10 mouse cellular contexts compared by ENCODE assay signal in the genomic region with DNA sequence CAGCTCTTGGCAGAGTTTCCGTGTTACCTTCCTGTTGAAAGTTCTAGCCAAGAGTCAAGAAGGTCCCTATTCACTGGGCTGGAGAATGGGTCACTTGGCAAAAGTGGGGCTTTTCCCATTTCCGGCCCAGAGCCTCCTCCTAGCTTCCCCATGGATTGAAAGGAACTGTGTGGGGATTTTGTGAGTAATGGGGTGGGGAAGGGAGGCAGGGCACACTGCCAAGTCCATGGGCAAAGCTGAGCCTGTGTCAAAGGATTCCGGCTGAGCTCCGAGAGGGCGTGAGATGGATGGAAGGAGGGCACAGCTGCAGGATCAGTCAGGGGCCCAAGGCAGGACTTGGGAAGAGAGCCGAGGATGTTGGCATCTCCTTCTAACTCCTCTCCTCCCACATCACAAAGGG. TPM values are rescaled to one million over a fixed set of nuclear protein-coding genes. Genes with fewer than 3 reads are reported as not detected.
DNase-seq lines count a peak whose midpoint lies in the region; ATAC-seq and TF ChIP-seq lines count a peak whose summit lies in the region.
"Had no signal": no experiment of that assay in that cellular context is flagged by ENCODE, and none has a peak within 500 bp of the region (broad histone marks: within the 10 kb centered on the region; RNA-seq: fewer than 3 reads in every experiment).

No protein-coding gene starts in this region.

- ATAC-seq in forebrain, embryonic 15.5 days (replicated peaks): 0 out of 2 replicates have a peak, but pooled peaks have one; percentile 26
- no peak for ATAC-seq in forebrain, embryonic 12.5 days (ENCODE audit: low FRiP score)
- ATAC-seq in hindbrain, postnatal 0 days: peak; percentile 66
- ATAC-seq in kidney, embryonic 16.5 days (ENCODE audit: low FRiP score, low TSS enrichment): no peak

- TF ChIP-seq CTCF in layer of hippocampus, adult 2 months (conservative IDR thresholded peaks at IDR 0.05): no peak
- TF ChIP-seq CTCF in brain, embryonic 14.5 days (IDR thresholded peaks at IDR 0.05; ENCODE audit: borderline replicate concordance, extremely low read depth, insufficient read depth, insufficient read length): no peak
- TF ChIP-seq CTCF in hindbrain, postnatal 0 days (IDR thresholded peaks at IDR 0.05; ENCODE audit: low read depth): no peak

- TF ChIP-seq POLR2A in brain, embryonic 14.5 days (IDR thresholded peaks at IDR 0.05; ENCODE audit: borderline replicate concordance, extremely low read depth, insufficient read depth, insufficient read length, poor library complexity, severe bottlenecking): no peak

- DNase-seq in layer of hippocampus, adult 2 months (ENCODE audit: low spot score in 2 of 2): peak in 1 of 2 experiments; percentile 36
- no peak for DNase-seq in layer of hippocampus, postnatal 36 days
- peak; percentile 77 for DNase-seq in brain, embryonic 14.5 days (ENCODE audit: low read depth)
- DNase-seq in hindbrain, postnatal 0 days (ENCODE audit: low spot score): peak; percentile 87
- DNase-seq in liver: no peak
- DNase-seq: embryo, embryonic 11 days had no signal

- H3K36me3 ChIP-seq in forebrain, embryonic 15.5 days: no peaks in the 10 kb centered on the region
- no peaks in the 10 kb centered on the region for H3K36me3 ChIP-seq in forebrain, embryonic 12.5 days (replicated peaks)
- H3K36me3 ChIP-seq in hindbrain, postnatal 0 days (ENCODE audit: insufficient read depth, low read length): no peaks in the 10 kb centered on the region
- no peaks in the 10 kb centered on the region for H3K36me3 ChIP-seq in kidney, embryonic 16.5 days (ENCODE audit: insufficient read depth, low read length)

- H3K4me1 ChIP-seq in forebrain, embryonic 15.5 days: peaks cover 26% of the 10 kb centered on the region
- H3K4me1 ChIP-seq in forebrain, embryonic 12.5 days: peaks cover 23% of the 10 kb centered on the region
- peaks cover 16% of the 10 kb centered on the region for H3K4me1 ChIP-seq in hindbrain, postnatal 0 days (ENCODE audit: insufficient read depth, low read length)
- H3K4me1 ChIP-seq in kidney, embryonic 16.5 days (ENCODE audit: insufficient read depth, low read length): peaks cover 35% of the 10 kb centered on the region

- no peaks in the 10 kb centered on the region for H3K27me3 ChIP-seq in forebrain, embryonic 15.5 days
- peaks cover 20% of the 10 kb centered on the region for H3K27me3 ChIP-seq in forebrain, embryonic 12.5 days
- no peaks in the 10 kb centered on the region for H3K27me3 ChIP-seq in hindbrain, postnatal 0 days (ENCODE audit: insufficient read depth, low read length)
- H3K27me3 ChIP-seq in kidney, embryonic 16.5 days (ENCODE audit: insufficient read depth, low read length): peaks cover 8% of the 10 kb centered on the region

- no peak overlapping the region for H3K9ac ChIP-seq in forebrain, embryonic 15.5 days (replicated peaks)
- no peak overlapping the region for H3K9ac ChIP-seq in forebrain, embryonic 12.5 days
- no peak overlapping the region for H3K9ac ChIP-seq in hindbrain, postnatal 0 days (replicated peaks; ENCODE audit: low read length)
- H3K9ac ChIP-seq in kidney, embryonic 16.5 days (replicated peaks; ENCODE audit: low read length): no peak overlapping the region

- H3K4me2 ChIP-seq in forebrain, embryonic 15.5 days (replicated peaks): no peak overlapping the region
- no peak overlapping the region; the same call in 1 of the 2 replicates for H3K4me2 ChIP-seq in forebrain, embryonic 12.5 days
- no peak overlapping the region for H3K4me2 ChIP-seq in hindbrain, postnatal 0 days (ENCODE audit: low read depth, low read length)
- no peak overlapping the region for H3K4me2 ChIP-seq in kidney, embryonic 16.5 days (replicated peaks; ENCODE audit: low read depth, low read length)

- H3K9me3 ChIP-seq in forebrain, embryonic 15.5 days: no peaks in the 10 kb centered on the region
- no peaks in the 10 kb centered on the region for H3K9me3 ChIP-seq in forebrain, embryonic 12.5 days
- no peaks in the 10 kb centered on the region for H3K9me3 ChIP-seq in hindbrain, postnatal 0 days (ENCODE audit: low read length)
- no peaks in the 10 kb centered on the region for H3K9me3 ChIP-seq in kidney, embryonic 16.5 days (ENCODE audit: low read length)

- no peak overlapping the region for H3K4me3 ChIP-seq in forebrain, embryonic 15.5 days
- H3K4me3 ChIP-seq in forebrain, embryonic 12.5 days (replicated peaks): no peak overlapping the region
- peak overlapping the region; percentile 17; the same call in 1 of the 2 replicates for H3K4me3 ChIP-seq in layer of hippocampus, adult 2 months
- H3K4me3 ChIP-seq in hindbrain, postnatal 0 days (ENCODE audit: low read length): no peak overlapping the region
- no peak overlapping the region for H3K4me3 ChIP-seq in kidney, embryonic 16.5 days (ENCODE audit: low read length)

- WGBS in forebrain, embryonic 15.5 days: 16% methylated on average over 6 of the region's 6 CpGs
- WGBS in forebrain, embryonic 12.5 days: 70% methylated on average over 6 of the region's 6 CpGs
- WGBS in hindbrain, postnatal 0 days: 25% methylated on average over 6 of the region's 6 CpGs
- WGBS in kidney, embryonic 16.5 days: 62% methylated on average over 6 of the region's 6 CpGs

- peak overlapping the region; percentile 15; the same call in 1 of the 2 replicates for H3K27ac ChIP-seq in forebrain, embryonic 15.5 days (replicated peaks)
- no peak overlapping the region for H3K27ac ChIP-seq in forebrain, embryonic 12.5 days
- peak overlapping the region; percentile 33; the same call in 1 of the 2 replicates for H3K27ac ChIP-seq in layer of hippocampus, adult 2 months
- H3K27ac ChIP-seq in hindbrain, postnatal 0 days: peak overlapping the region; percentile 67
- no peak overlapping the region for H3K27ac ChIP-seq in kidney, embryonic 16.5 days (ENCODE audit: low read length)

RNA-seq across cellular contexts. Expression of gene Inka2, which starts 5.8 kb away (rescaled TPM):
- polyA plus RNA-seq in forebrain, embryonic 15.5 days (2015; fragmentation: Nextera tagmentation; extraction: Ambion mirVana): 3.1 and 3.3 TPM in 2 replicates
- polyA plus RNA-seq in forebrain, embryonic 12.5 days (2016; fragmentation: Nextera tagmentation; extraction: Ambion mirVana): 3.6 and 4.1 TPM in 2 replicates
- total RNA-seq in layer of hippocampus, adult 2 months (2021): 10 to 100 TPM; 74.1 to 74.9 TPM
- total RNA-seq in layer of hippocampus, postnatal 36 days (2021): 10 to 100 TPM; 70.4 to 75.5 TPM
- 3.6 and 7.4 TPM in 2 replicates for polyA plus RNA-seq in brain, embryonic 14.5 days (2012; rRNA removed)
- 11.1 and 15.0 TPM in 2 replicates for total RNA-seq in hindbrain, postnatal 0 days (2014; rRNA removed)
- polyA plus RNA-seq in hindbrain, postnatal 0 days (2015; fragmentation: Nextera tagmentation; extraction: Ambion mirVana): 5.5 and 8.5 TPM in 2 replicates
- polyA plus RNA-seq in kidney, embryonic 16.5 days (2015; fragmentation: Nextera tagmentation; extraction: Ambion mirVana): 1.3 and 1.5 TPM in 2 replicates
- total RNA-seq: granulocyte monocyte progenitor cell, adult 5-6 weeks had no signal

RNA-seq across cellular contexts. Expression of gene Ddx20, which starts 22.9 kb away (rescaled TPM):
- polyA plus RNA-seq in forebrain, embryonic 15.5 days (2015; fragmentation: Nextera tagmentation; extraction: Ambion mirVana): 31.6 and 33.6 TPM in 2 replicates
- polyA plus RNA-seq in forebrain, embryonic 12.5 days (2016; fragmentation: Nextera tagmentation; extraction: Ambion mirVana): 43.4 and 44.3 TPM in 2 replicates
- total RNA-seq in layer of hippocampus, adult 2 months (2021): 10 to 100 TPM; 12.5 to 12.9 TPM
- 10 to 100 TPM; 11.1 to 11.9 TPM for total RNA-seq in layer of hippocampus, postnatal 36 days (2021)
- 19.5 and 19.9 TPM in 2 replicates for polyA plus RNA-seq in brain, embryonic 14.5 days (2012; rRNA removed)
- total RNA-seq in hindbrain, postnatal 0 days (2014; rRNA removed): 18.1 and 23.8 TPM in 2 replicates
- 14.4 and 15.8 TPM in 2 replicates for polyA plus RNA-seq in hindbrain, postnatal 0 days (2015; fragmentation: Nextera tagmentation; extraction: Ambion mirVana)
- polyA plus RNA-seq in kidney, embryonic 16.5 days (2015; fragmentation: Nextera tagmentation; extraction: Ambion mirVana): 37.9 and 39.3 TPM in 2 replicates

Comparison
In these comparisons a context has a peak if more than half of its experiments do, and no peak if none do; other contexts are left out.
1. ATAC-seq: peak in forebrain, embryonic 15.5 days (single experiment) and hindbrain, postnatal 0 days (single experiment); none in forebrain, embryonic 12.5 days (single experiment) and kidney, embryonic 16.5 days (single experiment).
2. H3K27ac ChIP-seq: peak in forebrain, embryonic 15.5 days (single experiment), layer of hippocampus, adult 2 months (single experiment) and hindbrain, postnatal 0 days (single experiment); none in forebrain, embryonic 12.5 days (single experiment) and kidney, embryonic 16.5 days (single experiment).
3. DNase-seq: peak in brain, embryonic 14.5 days (single experiment) and hindbrain, postnatal 0 days (single experiment); none in layer of hippocampus, postnatal 36 days (0 of 2) and liver (single experiment).